Mouse (Mus musculus) midbrain, postnatal 0 days (tissue): ENCODE measurements around the gene Gm10406. TPM values are rescaled to one million over a fixed set of nuclear protein-coding genes. Genes with fewer than 3 reads are reported as not detected.
"Not testable (repeated sequence)": the region's sequence is repeated elsewhere in the genome, so short reads cannot be mapped to it uniquely, and the experiment has no call there.

Experiments used
- ATAC-seq: fragments of 200-750 bp; cut with Nextera tagmentation; 2 replicates; pipeline ENCODE4 v1.8.0; 2017; ENCODE audit warnings: moderate number of reproducible peaks, mild to moderate bottlenecking, moderate TSS enrichment, moderate library complexity; ENCODE audit not compliant: low FRiP score
- DNase-seq: peaks from one replicate; pipeline ENCODE4 v3.0.0-alpha.2; 2015; ENCODE audit warnings: low spot score
- H3K27ac ChIP-seq: fragments of 300-500 bp; sonication (generic); 2 replicates; pipeline ENCODE4 v1.5.1; 2014; ENCODE audit warnings: low read depth, mild to moderate bottlenecking, low read length, mixed read lengths
- H3K27me3 ChIP-seq: fragments of 300-500 bp; sonication (generic); 2 replicates; pipeline ENCODE4 v1.6.1; 2014; ENCODE audit warnings: low read length, control low read depth, mixed read lengths; ENCODE audit not compliant: insufficient read depth
- H3K36me3 ChIP-seq: fragments of 300-500 bp; sonication (generic); 2 replicates; pipeline ENCODE4 v1.6.1; 2014; ENCODE audit warnings: low read length, control low read depth, mixed read lengths; ENCODE audit not compliant: insufficient read depth
- H3K4me1 ChIP-seq: fragments of 300-500 bp; sonication (generic); 2 replicates; pipeline ENCODE4 v1.6.1; 2014; ENCODE audit warnings: mild to moderate bottlenecking, control low read depth, antibody characterized with exemption, low read length, mixed read lengths; ENCODE audit not compliant: insufficient read depth
- H3K4me2 ChIP-seq: fragments of 300-500 bp; sonication (generic); 2 replicates; pipeline ENCODE4 v1.6.1; 2014; ENCODE audit warnings: low read depth, mild to moderate bottlenecking, low read length, mixed read lengths; ENCODE audit not compliant: poor library complexity, severe bottlenecking
- H3K4me3 ChIP-seq: fragments of 300-500 bp; sonication (generic); 2 replicates; pipeline ENCODE4 v1.5.1; 2014; ENCODE audit warnings: low read depth, mild to moderate bottlenecking, low read length, moderate library complexity
- H3K9ac ChIP-seq: fragments of 300-500 bp; sonication (generic); replicated peaks from 2 replicates; pipeline ENCODE4 v1.6.1; 2014; ENCODE audit warnings: mild to moderate bottlenecking, low read length, moderate library complexity, mixed read lengths; ENCODE audit not compliant: poor library complexity, severe bottlenecking
- H3K9me3 ChIP-seq: fragments of 300-500 bp; sonication (generic); 2 replicates; pipeline ENCODE4 v1.6.1; 2016; ENCODE audit warnings: low read length, control low read depth
- CTCF ChIP-seq: IDR thresholded peaks from 2 replicates; pipeline ENCODE4 v1.5.1; 2016; ENCODE audit warnings: antibody characterized with exemption, mild to moderate bottlenecking
- WGBS: fragments of 180-500 bp; shearing (Covaris S2); extraction: QIAGEN DNeasy Blood & Tissue Kit; methylation state at CpG from one replicate; pipeline ENCODE4 v1.1.7; 2014; 5-methylcytosine and 5-hydroxymethylcytosine counted together
- polyA plus RNA-seq: library from polyadenylated mRNA; unstranded; fragments of >200 nt; fragmentation: Nextera tagmentation; extraction: Ambion mirVana; gene quantifications from 2 replicates; pipeline ENCODE4 v1.2.1, GENCODE M21; 2015
- total RNA-seq: library from RNA; depleted of rRNA; stranded (reverse); fragments of >200 nt; gene quantifications from 2 replicates; pipeline ENCODE4 v1.2.3, GENCODE M21; 2014; rRNA removed

Gm10406 gene
- total RNA-seq (3.0 and 7.4 TPM in 2 replicates), polyA plus RNA-seq (6.6 and 6.9 TPM in 2 replicates)

DNA sequence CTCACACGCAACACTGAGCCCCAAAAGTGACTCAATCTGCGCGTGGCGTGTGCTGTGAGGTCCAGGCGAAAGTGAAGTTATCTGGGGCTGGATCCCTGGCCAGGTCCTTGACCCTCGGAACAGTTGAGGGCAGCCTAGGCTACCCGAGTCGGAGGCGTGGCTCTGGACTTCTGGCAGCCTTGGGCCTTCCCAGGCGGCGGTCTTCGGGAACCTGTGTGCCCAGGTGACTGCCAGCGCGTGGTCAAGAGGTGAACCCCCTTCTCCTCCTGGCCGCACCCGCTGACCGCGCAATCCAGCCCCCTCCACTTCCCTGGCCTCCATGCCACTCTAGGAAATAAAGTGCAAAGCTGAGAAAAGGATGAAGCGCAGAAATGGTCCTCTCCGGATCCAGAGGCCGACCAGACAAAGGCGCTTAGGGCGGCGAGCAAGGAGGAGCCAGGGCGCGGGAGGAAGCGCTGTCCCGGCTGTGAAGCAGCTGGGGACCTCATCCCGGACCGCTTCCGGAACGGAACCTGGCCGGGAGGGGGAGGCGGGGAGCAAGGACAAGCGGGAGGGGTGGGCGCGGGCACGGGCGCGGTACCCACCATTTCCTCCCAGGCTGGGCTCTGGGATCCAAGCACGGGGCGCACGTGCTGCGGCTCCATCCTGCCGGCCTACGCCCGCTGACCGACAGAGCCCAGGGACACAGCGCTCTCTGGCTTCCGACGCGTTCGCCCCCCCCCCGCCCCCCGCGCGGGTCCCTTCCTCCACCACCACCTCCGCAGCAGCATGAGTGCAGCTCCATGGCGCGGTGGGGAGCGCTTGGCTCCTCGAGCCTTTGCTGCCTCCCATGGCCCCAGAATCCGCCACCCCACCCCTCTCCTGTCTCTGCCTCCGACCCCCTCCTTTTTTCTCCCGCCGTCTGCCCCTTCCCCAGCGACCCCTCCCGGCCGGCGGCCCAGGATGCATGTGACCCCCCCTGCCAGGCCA lies at the start of gene Gm10406:
Gm10406 (minus strand) TSS at position 669 of the 969 bp plus-strand sequence.
- Histone ChIP-seq H3K9ac (peak within 1 kb of the TSS; percentile 59), H3K4me3 (peak within 1 kb of the TSS; percentile 45), H3K4me2 (peak within 1 kb of the TSS; percentile 61), H3K27ac (peak within 1 kb of the TSS; percentile 67; the same call in 1 of the 2 replicates)
- H3K27me3 ChIP-seq, H3K4me1 ChIP-seq, ATAC-seq, H3K36me3 ChIP-seq, H3K9me3 ChIP-seq: not testable (repeated sequence)
- WGBS, result 1% methylated on average over 38 of the region's 70 CpGs
- peak; percentile 0 for DNase-seq

DNA sequence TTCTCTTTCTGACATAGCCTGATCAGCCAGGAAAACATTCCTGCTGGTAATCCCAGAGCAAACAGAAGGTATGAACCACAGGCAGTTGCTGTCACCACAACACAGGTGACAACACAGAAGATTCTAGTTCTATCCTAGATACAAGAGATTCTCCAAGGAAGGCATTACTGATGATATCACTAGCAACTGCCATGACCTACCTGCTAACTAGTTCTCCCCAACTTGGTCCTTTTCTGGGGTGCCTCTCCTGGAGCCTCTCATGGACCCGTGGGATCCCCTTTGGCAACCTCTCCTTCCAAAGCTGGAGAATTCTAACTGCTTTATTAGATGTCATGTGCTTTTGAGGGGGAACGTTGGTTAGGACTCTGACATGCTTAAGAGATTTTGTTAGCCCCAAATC lies 17.6 kb upstream of the Gm10406 start, which contains the start of gene Gm3685:
Gm3685 (minus strand) TSS at position 101 of the 400 bp plus-strand sequence.
- not testable (repeated sequence) for H3K27ac ChIP-seq, H3K4me1 ChIP-seq, H3K4me2 ChIP-seq, DNase-seq, H3K36me3 ChIP-seq, H3K27me3 ChIP-seq, H3K4me3 ChIP-seq, ATAC-seq, H3K9me3 ChIP-seq, H3K9ac ChIP-seq
- WGBS, result no CpG with 5 or more reads among the region's 2 CpGs

DNA sequence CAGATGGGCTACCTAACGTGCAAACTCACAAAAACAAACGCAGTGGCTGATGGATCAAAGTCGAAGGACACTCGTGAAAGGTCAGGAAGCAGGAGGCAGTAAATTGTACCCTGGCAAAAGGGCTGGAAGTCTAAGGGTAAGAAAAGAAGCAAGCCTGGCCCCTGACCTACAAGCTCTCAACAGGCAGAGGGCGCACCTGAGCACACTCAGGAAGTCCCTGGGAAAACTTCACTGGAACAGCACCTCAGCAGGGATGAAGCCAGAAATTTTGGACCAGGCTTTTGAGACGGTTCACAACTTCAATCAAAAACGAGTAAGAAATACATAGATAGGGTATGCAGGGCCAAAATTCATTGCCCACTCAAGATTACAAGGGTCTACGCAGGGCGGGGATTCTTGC lies 975 bp downstream of the Gm10406 start:
- WGBS, result 3% methylated on average over 8 of the region's 9 CpGs
- not testable (repeated sequence) for H3K9ac ChIP-seq, H3K36me3 ChIP-seq, H3K9me3 ChIP-seq, DNase-seq, H3K4me1 ChIP-seq, ATAC-seq, H3K27ac ChIP-seq, H3K27me3 ChIP-seq
- Histone ChIP-seq H3K4me2 (peak overlapping the region; percentile 61; the same call in 1 of the 2 replicates), H3K4me3 (peak overlapping the region; percentile 45; the same call in 1 of the 2 replicates)
- peak; percentile 64 for TF ChIP-seq CTCF

DNA sequence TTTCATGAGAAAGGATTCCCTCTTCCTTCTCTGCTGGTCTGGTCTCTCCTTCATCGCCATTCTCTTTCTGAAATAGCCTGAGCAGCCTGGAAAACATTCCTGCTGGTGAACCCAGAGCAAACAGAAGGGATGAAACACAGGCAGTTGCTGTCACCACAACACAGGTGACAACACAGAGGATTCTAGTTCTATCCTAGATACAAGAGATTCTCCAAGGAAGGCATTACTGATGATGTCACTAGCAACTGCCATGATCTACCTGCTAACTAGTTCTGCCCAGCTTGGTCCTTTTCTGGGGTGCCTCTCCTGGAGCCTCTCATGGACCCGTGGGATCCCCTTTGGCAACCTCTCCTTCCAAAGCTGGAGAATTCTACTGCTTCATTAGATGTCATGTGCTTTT lies 53.5 kb downstream of the Gm10406 start, which contains the start of gene Gm6356:
Gm6356 (minus strand) TSS at position 101 of the 400 bp plus-strand sequence.
- not testable (repeated sequence) for H3K36me3 ChIP-seq, H3K27me3 ChIP-seq, H3K4me3 ChIP-seq, H3K9ac ChIP-seq, DNase-seq, H3K27ac ChIP-seq, ATAC-seq, H3K4me2 ChIP-seq, H3K9me3 ChIP-seq, H3K4me1 ChIP-seq
- WGBS, result 39% methylated on average over 1 of the region's 2 CpGs

Other genes with a start within 250 kb of the Gm10406 start
- gene Gm3642, start 187.1 kb downstream of the Gm10406 start, total RNA-seq, result not detected in 2 replicates
- gene Gm3642, start 187.1 kb downstream of the Gm10406 start, polyA plus RNA-seq, result not detected in 2 replicates
- gene Gm3667, start 137.5 kb downstream of the Gm10406 start, total RNA-seq, result 6.8 and 15.1 TPM in 2 replicates
- gene Gm3667, start 137.5 kb downstream of the Gm10406 start, polyA plus RNA-seq, result 15.4 and 16.2 TPM in 2 replicates
- not detected in 2 replicates for gene Gm6356, start 53.6 kb downstream of the Gm10406 start, total RNA-seq
- gene Gm6356, start 53.6 kb downstream of the Gm10406 start, polyA plus RNA-seq, result not detected in 2 replicates
- not detected in 2 replicates for gene Gm3685, start 17.5 kb upstream of the Gm10406 start, total RNA-seq
- gene Gm3685, start 17.5 kb upstream of the Gm10406 start, polyA plus RNA-seq, result not detected in 2 replicates
- gene Gm3696, start 73.2 kb upstream of the Gm10406 start, total RNA-seq, result 5.9 and 10.6 TPM in 2 replicates
- 7.7 and 8.3 TPM in 2 replicates for gene Gm3696, start 73.2 kb upstream of the Gm10406 start, polyA plus RNA-seq
- gene Gm6676, start 98.0 kb upstream of the Gm10406 start, total RNA-seq, result not detected in 2 replicates
- not detected in 2 replicates for gene Gm6676, start 98.0 kb upstream of the Gm10406 start, polyA plus RNA-seq
- 6.8 and 9.6 TPM in 2 replicates for gene Gm3512, start 147.1 kb upstream of the Gm10406 start, total RNA-seq
- gene Gm3512, start 147.1 kb upstream of the Gm10406 start, polyA plus RNA-seq, result 10.6 and 10.8 TPM in 2 replicates
- not detected in 2 replicates for gene Gm16434, start 167.1 kb upstream of the Gm10406 start, total RNA-seq
- not detected in 2 replicates for gene Gm16434, start 167.1 kb upstream of the Gm10406 start, polyA plus RNA-seq
- not detected in 2 replicates for gene Gm3727, start 237.3 kb upstream of the Gm10406 start, total RNA-seq
- not detected in 2 replicates for gene Gm3727, start 237.3 kb upstream of the Gm10406 start, polyA plus RNA-seq